Mouse (Mus musculus) gastrocnemius, adult 2 months (tissue): Measurements from ENCODE around the gene Ptar1. TPM values are rescaled to one million over a fixed set of nuclear protein-coding genes. Genes with fewer than 3 reads are reported as not detected.
"Not testable (repeated sequence)": the region's sequence is repeated elsewhere in the genome, so short reads cannot be mapped to it uniquely, and the experiment has no call there.

ENCODE experiments used
- DNase-seq: peaks from one replicate; pipeline ENCODE4 v3.0.0; 2022
- H3K27ac ChIP-seq: fragments of 200-600 bp; 2 replicates; pipeline ENCODE4 v1.8.1; 2022; ENCODE audit warnings: mild to moderate bottlenecking
- H3K4me3 ChIP-seq: fragments of 200-600 bp; 2 replicates; pipeline ENCODE4 v1.8.1; 2022; ENCODE audit warnings: mild to moderate bottlenecking, moderate library complexity
- CTCF ChIP-seq: fragments of 200-600 bp; IDR thresholded peaks from 2 replicates; pipeline ENCODE4 v1.8.1; 2022; ENCODE audit warnings: antibody characterized with exemption, mild to moderate bottlenecking, moderate library complexity
- intact Hi-C: fragments of 180-260 bp; cut with DNase I; formaldehyde crosslinking; loops from one replicate; pipeline ENCODE4 v1.15.1; 2025
- long read RNA-seq, 2 experiments: library from polyadenylated mRNA; stranded (forward); transcript quantifications; one replicate each; pipeline ENCODE4 v2.0.0; 2021
- total RNA-seq, 2 experiments: library from RNA; stranded (reverse); gene quantifications; 2 replicates each; pipeline ENCODE4 v1.2.3; 2021

Gene Ptar1
- total RNA-seq: 10 to 100 TPM; 18.1 to 23.3 TPM
- long read RNA-seq, experiment 1, full-length matches to known transcripts: 5 of 10 reads
- long read RNA-seq, experiment 1, partial matches to known transcripts: 0 of 10 reads
- long read RNA-seq, experiment 1, other reads (novel, unspliced or antisense): 5 of 10 reads
- long read RNA-seq, experiment 2, full-length matches to known transcripts: 2 of 3 reads
- long read RNA-seq, experiment 2, partial matches to known transcripts: 0 of 3 reads
- long read RNA-seq, experiment 2, other reads (novel, unspliced or antisense): 1 of 3 reads

- peak; percentile 97 for DNase-seq
- intact Hi-C loops: loop anchor here (2.0 kb wide), 2 partner anchors 71 to 593 kb away; partner anchors contain the start of genes Apba1 and Fxn
- H3K4me3 ChIP-seq: peak within 1 kb of the TSS; percentile 88
- TF ChIP-seq CTCF: no peak
- peak within 1 kb of the TSS; percentile 96 for H3K27ac ChIP-seq
These were observed at the start of gene Ptar1 for GRCm38 (mm10) chr19:23687296-23688021. Gene Ptar1 (plus strand): TSS chr19:23687429.

GRCm38 (mm10) chr19:23643819-23644218 lies 43.4 kb upstream of the Ptar1 start:
- TF ChIP-seq CTCF: no peak
- no peak overlapping the region for H3K4me3 ChIP-seq
- intact Hi-C loops: no loop called here
- no peak for DNase-seq
- no peak overlapping the region for H3K27ac ChIP-seq

GRCm38 (mm10) chr19:23645347-23645746 lies 41.9 kb upstream of the Ptar1 start:
- Histone ChIP-seq H3K27ac (no peak overlapping the region), H3K4me3 (no peak overlapping the region)
- intact Hi-C loops: no loop called here
- TF ChIP-seq CTCF: no peak
- DNase-seq: no peak

GRCm38 (mm10) chr19:23647308-23647707 lies 39.9 kb upstream of the Ptar1 start:
- intact Hi-C loops: no loop called here
- no peak for DNase-seq
- no peak for TF ChIP-seq CTCF
- Histone ChIP-seq H3K27ac (no peak overlapping the region), H3K4me3 (no peak overlapping the region)

GRCm38 (mm10) chr19:23652644-23653043 lies 34.6 kb upstream of the Ptar1 start, which contains the start of gene 1700028P14Rik:
Gene 1700028P14Rik (minus strand): TSS chr19:23652812.
- H3K4me3 ChIP-seq: peak within 1 kb of the TSS; percentile 33
- DNase-seq: peak; percentile 52
- H3K27ac ChIP-seq: no peak within 1 kb of the TSS
- intact Hi-C loops: no loop called here
- no peak for TF ChIP-seq CTCF

- DNase-seq: no peak
- intact Hi-C loops: no loop called here
- no peak overlapping the region for H3K27ac ChIP-seq
- H3K4me3 ChIP-seq: no peak overlapping the region
- TF ChIP-seq CTCF: no peak
These were observed 34.1 kb upstream of the Ptar1 start for GRCm38 (mm10) chr19:23653154-23653553.

GRCm38 (mm10) chr19:23657261-23657932 lies 29.8 kb upstream of the Ptar1 start:
- no peak for TF ChIP-seq CTCF
- intact Hi-C loops: no loop called here
- no peak overlapping the region for H3K27ac ChIP-seq
- no peak overlapping the region for H3K4me3 ChIP-seq
- DNase-seq: no peak

GRCm38 (mm10) chr19:23658350-23658749 lies 28.9 kb upstream of the Ptar1 start:
- intact Hi-C loops: no loop called here
- H3K4me3 ChIP-seq: no peak overlapping the region
- DNase-seq: no peak
- no peak overlapping the region for H3K27ac ChIP-seq
- TF ChIP-seq CTCF: no peak

- no peak overlapping the region for H3K27ac ChIP-seq
- intact Hi-C loops: no loop called here
- TF ChIP-seq CTCF: no peak
- H3K4me3 ChIP-seq: no peak overlapping the region
- DNase-seq: no peak
These were observed 23.1 kb upstream of the Ptar1 start for GRCm38 (mm10) chr19:23664083-23664482.

GRCm38 (mm10) chr19:23668142-23668655 lies 19.0 kb upstream of the Ptar1 start:
- Histone ChIP-seq H3K27ac (no peak overlapping the region), H3K4me3 (no peak overlapping the region)
- TF ChIP-seq CTCF: no peak
- no peak for DNase-seq
- intact Hi-C loops: no loop called here

GRCm38 (mm10) chr19:23673021-23673420 lies 14.2 kb upstream of the Ptar1 start:
- intact Hi-C loops: no loop called here
- Histone ChIP-seq H3K27ac (no peak overlapping the region), H3K4me3 (no peak overlapping the region)
- TF ChIP-seq CTCF: no peak
- no peak for DNase-seq

- DNase-seq, H3K27ac ChIP-seq, H3K4me3 ChIP-seq, intact Hi-C loops: not testable (repeated sequence)
These were observed 11.6 kb upstream of the Ptar1 start for GRCm38 (mm10) chr19:23675656-23676055.

- Histone ChIP-seq H3K27ac (peak overlapping the region; percentile 96), H3K4me3 (peak overlapping the region; percentile 88)
- no peak for TF ChIP-seq CTCF
- DNase-seq: no peak
- intact Hi-C loops: loop anchor here (2.0 kb wide), 2 partner anchors 72 to 594 kb away; partner anchors contain the start of genes Apba1 and Fxn
These were observed 300 bp upstream of the Ptar1 start for GRCm38 (mm10) chr19:23686962-23687295.
